Mouse (Mus musculus) embryonic facial prominence, embryonic 13.5 days (tissue): ENCODE data around the gene Srf. TPM values are rescaled to one million over a fixed set of nuclear protein-coding genes. Genes with fewer than 3 reads are reported as not detected.
"Not testable (repeated sequence)": the region's sequence is repeated elsewhere in the genome, so short reads cannot be mapped to it uniquely, and the experiment has no call there.

Experiments used
- ATAC-seq: fragments of 200-750 bp; cut with Nextera tagmentation; 2 replicates; pipeline ENCODE4 v1.8.0; 2017; ENCODE audit warnings: low read depth; ENCODE audit not compliant: insufficient number of reproducible peaks, insufficient read depth, low FRiP score, low TSS enrichment
- H3K27ac ChIP-seq: fragments of 300-500 bp; sonication (generic); 2 replicates; pipeline ENCODE4 v1.5.1; 2015; ENCODE audit warnings: moderate library complexity, mild to moderate bottlenecking, inconsistent platforms
- H3K27me3 ChIP-seq: fragments of 300-500 bp; sonication (generic); 2 replicates; pipeline ENCODE4 v1.6.1; 2015; ENCODE audit warnings: mild to moderate bottlenecking, inconsistent platforms
- H3K36me3 ChIP-seq: fragments of 300-500 bp; sonication (generic); 2 replicates; pipeline ENCODE4 v1.6.1; 2015; ENCODE audit warnings: mild to moderate bottlenecking, inconsistent platforms
- H3K4me1 ChIP-seq: fragments of 300-500 bp; sonication (generic); 2 replicates; pipeline ENCODE4 v1.6.1; 2015; ENCODE audit warnings: inconsistent platforms
- H3K4me2 ChIP-seq: fragments of 300-500 bp; sonication (generic); 2 replicates; pipeline ENCODE4 v1.6.1; 2015; ENCODE audit warnings: moderate library complexity, mild to moderate bottlenecking, inconsistent platforms
- H3K4me3 ChIP-seq: fragments of 300-500 bp; sonication (generic); 2 replicates; pipeline ENCODE4 v1.5.1; 2015; ENCODE audit warnings: mild to moderate bottlenecking, inconsistent platforms
- H3K9ac ChIP-seq: fragments of 300-500 bp; sonication (generic); 2 replicates; pipeline ENCODE4 v1.6.1; 2015; ENCODE audit warnings: mild to moderate bottlenecking, inconsistent platforms
- H3K9me3 ChIP-seq: fragments of 300-500 bp; sonication (generic); 2 replicates; pipeline ENCODE4 v1.6.1; 2016; ENCODE audit warnings: inconsistent platforms
- WGBS: fragments of 180-500 bp; shearing (Covaris S2); methylation state at CpG from one replicate; pipeline ENCODE4 v1.1.7; 2015; ENCODE audit warnings: mixed read lengths; 5-methylcytosine and 5-hydroxymethylcytosine counted together
- polyA plus RNA-seq: library from polyadenylated mRNA; unstranded; fragments of >200 nt; fragmentation: Nextera tagmentation; extraction: Ambion mirVana; gene quantifications from 2 replicates; pipeline ENCODE4 v1.2.1, GENCODE M21; 2015

The Srf gene
- polyA plus RNA-seq, 1 experiment from 2014 or later: 8.9 TPM

- Histone ChIP-seq H3K27ac (no peak overlapping the region), H3K36me3 (peaks cover 68% of the 10 kb centered on the region), H3K9ac (no peak overlapping the region), H3K4me3 (no peak overlapping the region), H3K9me3 (no peaks in the 10 kb centered on the region), H3K4me2 (no peak overlapping the region), H3K27me3 (no peaks in the 10 kb centered on the region), H3K4me1 (peaks cover 23% of the 10 kb centered on the region)
- ATAC-seq: no peak
- 85% methylated on average over 16 of the region's 16 CpGs for WGBS
These were observed 33.8 kb upstream of the Srf start for GRCm38 (mm10) chr17:46589635-46590314.

- H3K4me2 ChIP-seq: no peak overlapping the region
- H3K4me3 ChIP-seq: no peak overlapping the region
- no peak overlapping the region for H3K27ac ChIP-seq
- WGBS: 86% methylated on average over 6 of the region's 6 CpGs
- H3K4me1 ChIP-seq: peaks cover 16% of the 10 kb centered on the region
- H3K9ac ChIP-seq: no peak overlapping the region
- no peaks in the 10 kb centered on the region for H3K9me3 ChIP-seq
- peaks cover 77% of the 10 kb centered on the region for H3K36me3 ChIP-seq
- ATAC-seq: no peak
- no peaks in the 10 kb centered on the region for H3K27me3 ChIP-seq
These were observed 32.9 kb upstream of the Srf start for GRCm38 (mm10) chr17:46588913-46589312.

- Histone ChIP-seq H3K36me3 (peaks cover 77% of the 10 kb centered on the region), H3K27ac (no peak overlapping the region), H3K4me3 (no peak overlapping the region), H3K27me3 (no peaks in the 10 kb centered on the region), H3K4me1 (peaks cover 9% of the 10 kb centered on the region), H3K9me3 (no peaks in the 10 kb centered on the region), H3K4me2 (no peak overlapping the region), H3K9ac (no peak overlapping the region)
- 79% methylated on average over 9 of the region's 9 CpGs for WGBS
- no peak for ATAC-seq
These were observed 32.2 kb upstream of the Srf start for GRCm38 (mm10) chr17:46588173-46588572.

- Histone ChIP-seq H3K36me3 (peaks cover 91% of the 10 kb centered on the region), H3K4me3 (no peak overlapping the region), H3K9me3 (no peaks in the 10 kb centered on the region), H3K27ac (no peak overlapping the region), H3K9ac (no peak overlapping the region), H3K4me2 (no peak overlapping the region), H3K4me1 (no peaks in the 10 kb centered on the region), H3K27me3 (no peaks in the 10 kb centered on the region)
- no peak for ATAC-seq
- 95% methylated on average over 8 of the region's 8 CpGs for WGBS
These were observed 30.4 kb upstream of the Srf start for GRCm38 (mm10) chr17:46586327-46586726.

- no peaks in the 10 kb centered on the region for H3K9me3 ChIP-seq
- H3K27ac ChIP-seq: no peak overlapping the region
- H3K4me2 ChIP-seq: no peak overlapping the region
- peaks cover 91% of the 10 kb centered on the region for H3K36me3 ChIP-seq
- H3K4me1 ChIP-seq: no peaks in the 10 kb centered on the region
- H3K4me3 ChIP-seq: no peak overlapping the region
- WGBS: 78% methylated on average over 5 of the region's 5 CpGs
- no peak for ATAC-seq
- no peak overlapping the region for H3K9ac ChIP-seq
- H3K27me3 ChIP-seq: no peaks in the 10 kb centered on the region
These were observed 22.7 kb upstream of the Srf start for GRCm38 (mm10) chr17:46578650-46579049.

- no peaks in the 10 kb centered on the region for H3K4me1 ChIP-seq
- WGBS: 86% methylated on average over 13 of the region's 13 CpGs
- peaks cover 94% of the 10 kb centered on the region for H3K36me3 ChIP-seq
- H3K9me3 ChIP-seq: no peaks in the 10 kb centered on the region
- no peak overlapping the region for H3K9ac ChIP-seq
- H3K27me3 ChIP-seq: no peaks in the 10 kb centered on the region
- no peak overlapping the region for H3K4me2 ChIP-seq
- no peak overlapping the region for H3K27ac ChIP-seq
- no peak for ATAC-seq
- no peak overlapping the region for H3K4me3 ChIP-seq
These were observed 20.1 kb upstream of the Srf start for GRCm38 (mm10) chr17:46576070-46576469.

- ATAC-seq: no peak
- no peak overlapping the region for H3K4me2 ChIP-seq
- no peak overlapping the region for H3K9ac ChIP-seq
- peaks cover 94% of the 10 kb centered on the region for H3K36me3 ChIP-seq
- no peak overlapping the region for H3K4me3 ChIP-seq
- 92% methylated on average over 7 of the region's 7 CpGs for WGBS
- H3K4me1 ChIP-seq: no peaks in the 10 kb centered on the region
- H3K27ac ChIP-seq: no peak overlapping the region
- no peaks in the 10 kb centered on the region for H3K27me3 ChIP-seq
- H3K9me3 ChIP-seq: no peaks in the 10 kb centered on the region
These were observed 18.6 kb upstream of the Srf start for GRCm38 (mm10) chr17:46574535-46574934.

- H3K27ac ChIP-seq: 0 out of 2 replicates have a peak overlapping the region, but pooled peaks have one; percentile 22
- peaks cover 96% of the 10 kb centered on the region for H3K36me3 ChIP-seq
- no peak overlapping the region for H3K4me2 ChIP-seq
- no peak overlapping the region for H3K4me3 ChIP-seq
- no peak for ATAC-seq
- no peaks in the 10 kb centered on the region for H3K4me1 ChIP-seq
- no peak overlapping the region for H3K9ac ChIP-seq
- 80% methylated on average over 11 of the region's 11 CpGs for WGBS
- no peaks in the 10 kb centered on the region for H3K27me3 ChIP-seq
- H3K9me3 ChIP-seq: no peaks in the 10 kb centered on the region
These were observed 15.0 kb upstream of the Srf start for GRCm38 (mm10) chr17:46571005-46571404.

GRCm38 (mm10) chr17:46559146-46559545, 3.2 kb upstream of the Srf start:
- no peak overlapping the region for H3K4me2 ChIP-seq
- no peak overlapping the region for H3K27ac ChIP-seq
- H3K4me3 ChIP-seq: no peak overlapping the region
- ATAC-seq: no peak
- no peaks in the 10 kb centered on the region for H3K9me3 ChIP-seq
- peaks cover 20% of the 10 kb centered on the region for H3K4me1 ChIP-seq
- H3K36me3 ChIP-seq: peaks cover 14% of the 10 kb centered on the region
- H3K27me3 ChIP-seq: no peaks in the 10 kb centered on the region
- 92% methylated on average over 6 of the region's 6 CpGs for WGBS
- no peak overlapping the region for H3K9ac ChIP-seq

GRCm38 (mm10) chr17:46558151-46558550, 2.2 kb upstream of the Srf start:
- Histone ChIP-seq H3K36me3 (peaks cover 4% of the 10 kb centered on the region), H3K27me3 (no peaks in the 10 kb centered on the region), H3K9me3 (no peaks in the 10 kb centered on the region), H3K9ac (no peak overlapping the region), H3K4me2 (no peak overlapping the region), H3K4me1 (peaks cover 30% of the 10 kb centered on the region), H3K27ac (no peak overlapping the region), H3K4me3 (no peak overlapping the region)
- ATAC-seq: no peak
- WGBS: 85% methylated on average over 5 of the region's 5 CpGs

- not testable (repeated sequence) for ATAC-seq, H3K9me3 ChIP-seq, H3K36me3 ChIP-seq, H3K9ac ChIP-seq, H3K27me3 ChIP-seq
- H3K27ac ChIP-seq: peak overlapping the region; percentile 96
- H3K4me1 ChIP-seq: peaks cover 37% of the 10 kb centered on the region
- H3K4me2 ChIP-seq: peak overlapping the region; percentile 94
- H3K4me3 ChIP-seq: peak overlapping the region; percentile 95
These were observed 1.3 kb upstream of the Srf start for GRCm38 (mm10) chr17:46557321-46557720.

GRCm38 (mm10) chr17:46556584-46556945, 590 bp upstream of the Srf start:
- H3K4me2 ChIP-seq: peak overlapping the region; percentile 94
- no peaks in the 10 kb centered on the region for H3K9me3 ChIP-seq
- peaks cover 42% of the 10 kb centered on the region for H3K4me1 ChIP-seq
- peaks cover 8% of the 10 kb centered on the region for H3K36me3 ChIP-seq
- H3K27ac ChIP-seq: peak overlapping the region; percentile 96
- no peaks in the 10 kb centered on the region for H3K27me3 ChIP-seq
- H3K9ac ChIP-seq: peak overlapping the region; percentile 74
- WGBS: under 1% methylated on average over 11 of the region's 11 CpGs
- 0 out of 2 replicates have a peak, but pooled peaks have one; percentile 0 for ATAC-seq
- peak overlapping the region; percentile 95 for H3K4me3 ChIP-seq
